Mouse (Mus musculus): ENCODE measurements around the gene Mecom.

DNA sequence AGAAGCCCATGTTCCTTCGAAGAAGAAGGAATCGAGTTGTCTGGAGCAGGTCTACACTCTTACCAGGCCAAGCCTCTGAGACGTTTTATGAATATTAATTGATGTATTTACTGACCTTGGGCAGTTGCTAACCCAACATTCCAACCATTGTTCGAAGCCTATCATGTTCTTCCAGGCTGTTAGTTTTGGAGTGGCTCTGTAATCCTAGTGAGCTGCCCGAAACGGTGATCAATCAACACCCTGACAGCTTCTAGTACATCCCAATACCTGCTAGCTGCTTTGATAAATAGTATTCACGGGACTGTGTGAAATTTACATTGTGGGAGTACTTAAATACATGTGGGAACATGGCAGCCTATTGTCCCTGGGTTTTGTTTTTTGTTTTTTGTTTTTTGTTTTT is 293.4 kb downstream of the Mecom start:
- TF ChIP-seq POLR2A (IDR thresholded peaks at IDR 0.05; ENCODE audit: borderline replicate concordance, extremely low read depth, insufficient read depth, insufficient read length, poor library complexity, severe bottlenecking) (no peak), CTCF (IDR thresholded peaks at IDR 0.05; ENCODE audit: borderline replicate concordance, extremely low read depth, insufficient read depth, insufficient read length) (no peak)

All from brain, embryonic 14.5 days (tissue).